Mouse (Mus musculus) urinary bladder, adult 18-20 months (tissue): Measurements from ENCODE around the gene Stkld1.
A peak's percentile ranks its signal among the peaks of the same experiment; 100 is the strongest.

Source experiments
- DNase-seq, 2 experiments: peaks; one replicate each; pipeline ENCODE4 v3.0.0; 2022; ENCODE audit warnings: low spot score in 2 of 2, mixed read lengths in 2 of 2

Gene Stkld1

GRCm38 (mm10) chr2:26915927-26916728 lies 17.7 kb upstream of the Stkld1 start, which contains the start of the genes Surf2 and Surf1:
Gene Surf2, plus strand, starts transcription at chr2:26916367.
Gene Surf1, minus strand, starts transcription at chr2:26916530.
- peak; percentile 69 to 74 for DNase-seq

GRCm38 (mm10) chr2:26916738-26917137 lies 17.1 kb upstream of the Stkld1 start:
- no peak for DNase-seq

GRCm38 (mm10) chr2:26919684-26920083 lies 14.2 kb upstream of the Stkld1 start:
- DNase-seq = no peak

GRCm38 (mm10) chr2:26920190-26920855 lies 13.5 kb upstream of the Stkld1 start:
- DNase-seq = no peak

- no peak for DNase-seq
These were observed 12.1 kb upstream of the Stkld1 start for GRCm38 (mm10) chr2:26921784-26922183.

GRCm38 (mm10) chr2:26927745-26928476 lies 5.9 kb upstream of the Stkld1 start:
- no peak for DNase-seq

GRCm38 (mm10) chr2:26930390-26930789 lies 3.5 kb upstream of the Stkld1 start:
- peak in 1 of 2 experiments; percentile 47 for DNase-seq

GRCm38 (mm10) chr2:26932473-26933303 lies 1.2 kb upstream of the Stkld1 start:
- DNase-seq = peak; percentile 20 to 51

- DNase-seq = no peak
These were observed 1.4 kb downstream of the Stkld1 start for GRCm38 (mm10) chr2:26935286-26935685.

- no peak for DNase-seq
These were observed 2.6 kb downstream of the Stkld1 start for GRCm38 (mm10) chr2:26936425-26936824.

GRCm38 (mm10) chr2:26941539-26941938 lies 7.7 kb downstream of the Stkld1 start:
- no peak for DNase-seq

- no peak for DNase-seq
These were observed 9.4 kb downstream of the Stkld1 start for GRCm38 (mm10) chr2:26943253-26943652.

- DNase-seq = no peak
These were observed 16.6 kb downstream of the Stkld1 start for GRCm38 (mm10) chr2:26950411-26950810.

GRCm38 (mm10) chr2:26951346-26951905 lies 17.6 kb downstream of the Stkld1 start:
- no peak for DNase-seq

- no peak for DNase-seq
These were observed 18.3 kb downstream of the Stkld1 start for GRCm38 (mm10) chr2:26952193-26952592.

- DNase-seq = no peak
These were observed 19.0 kb downstream of the Stkld1 start for GRCm38 (mm10) chr2:26952866-26953265.

- DNase-seq = no peak
These were observed 21.0 kb downstream of the Stkld1 start for GRCm38 (mm10) chr2:26954735-26955395.

GRCm38 (mm10) chr2:26956811-26957487 lies 23.1 kb downstream of the Stkld1 start:
- no peak for DNase-seq

GRCm38 (mm10) chr2:26957488-26957859 lies 23.6 kb downstream of the Stkld1 start:
- no peak for DNase-seq

GRCm38 (mm10) chr2:26960756-26961155 lies 26.9 kb downstream of the Stkld1 start:
- DNase-seq = no peak
